Mouse (Mus musculus) embryonic fibroblast, embryonic 13.5 days (primary cell): ENCODE measurements around the gene Slc6a15.

Experiments used
- CTCF ChIP-seq: IDR thresholded peaks from 2 replicates; pipeline ENCODE4 v1.5.1; 2011; ENCODE audit warnings: mild to moderate bottlenecking, control low read depth, low read length, moderate library complexity, borderline replicate concordance; ENCODE audit not compliant: insufficient read depth
- POLR2A ChIP-seq: IDR thresholded peaks from 2 replicates; pipeline ENCODE4 v1.6.1; 2011; ENCODE audit warnings: low read depth, mild to moderate bottlenecking, control low read depth, low read length, moderate library complexity

DNA sequence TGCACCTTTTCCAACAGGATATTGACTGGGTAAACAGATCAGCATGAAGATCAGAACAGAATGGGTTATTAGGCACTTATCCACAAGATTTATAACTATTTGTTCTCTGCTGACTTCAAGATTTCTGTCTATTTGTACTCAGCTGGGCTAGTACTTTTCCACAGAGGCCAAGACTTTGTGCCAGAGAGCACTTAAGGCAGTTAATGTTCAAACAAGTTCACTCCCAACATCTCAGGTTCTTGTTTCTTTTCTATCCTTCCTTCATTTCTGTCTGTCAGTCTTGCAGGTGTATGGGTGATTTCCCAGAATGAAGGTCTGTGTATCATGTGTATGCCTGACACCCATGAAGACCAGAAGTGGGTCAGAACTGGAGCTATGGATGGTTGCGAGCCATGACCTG, 33.3 kb upstream of the Slc6a15 start:
- TF ChIP-seq POLR2A, result no peak
- no peak for TF ChIP-seq CTCF
